Mouse (Mus musculus) liver, embryonic 14.5 days (tissue): ENCODE results near the gene BC049715.

Source experiments
- CTCF ChIP-seq: IDR thresholded peaks from 2 replicates; pipeline ENCODE4 v1.5.1; 2016; ENCODE audit warnings: antibody characterized with exemption, low read depth, control low read depth
- EP300 ChIP-seq: IDR thresholded peaks from 2 replicates; pipeline ENCODE4 v1.6.1; 2016; ENCODE audit warnings: antibody characterized with exemption, low read depth

GRCm38 (mm10) chr6:136804705-136805408 lies 22.6 kb upstream of the BC049715 start:
- TF ChIP-seq EP300 (no peak), CTCF (no peak; the same call in 1 of the 2 replicates)
